Mouse (Mus musculus) cerebellum, adult 18-20 months (tissue): ENCODE measurements at regions not wholly inside any gene's neighbourhood (a gene's known extent, or its start where the extent isn't known, plus 50 kb on each side); places are given as distances from the start of the nearest gene placed in this dataset.
"Not testable (repeated sequence)": the region's sequence is repeated elsewhere in the genome, so short reads cannot be mapped to it uniquely, and the experiment has no call there.

ENCODE experiments used
- DNase-seq, 2 experiments: peaks; one replicate each; pipeline ENCODE4 v3.0.0; 2021

- no peak for DNase-seq
Observed at GRCm38 (mm10) chr16:80893761-80894160, 306.7 kb upstream of the Ncam2 start.

- no peak for DNase-seq
Observed at GRCm38 (mm10) chr16:80920711-80921279, 279.7 kb upstream of the Ncam2 start.

DNA sequence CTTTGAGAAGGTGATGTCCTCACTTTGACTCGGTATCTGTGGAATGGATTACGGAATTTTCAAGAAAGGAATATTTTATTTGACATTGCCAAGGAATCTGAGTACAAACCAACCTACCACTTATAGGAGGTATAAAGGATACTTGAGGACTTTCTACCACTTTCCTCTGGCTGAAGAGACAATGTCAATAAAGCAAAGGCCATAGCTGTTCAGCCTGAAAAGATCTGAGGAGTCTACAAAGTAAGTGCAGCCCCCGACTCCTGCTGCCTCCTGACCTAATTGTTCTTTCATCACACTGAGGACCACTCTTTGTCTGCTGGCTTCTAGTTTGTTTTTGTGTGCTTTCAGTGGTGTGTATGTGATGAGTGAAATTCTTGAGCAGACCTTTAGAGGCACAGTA is 269.5 kb upstream of the Ncam2 start:
- no peak for DNase-seq

DNA sequence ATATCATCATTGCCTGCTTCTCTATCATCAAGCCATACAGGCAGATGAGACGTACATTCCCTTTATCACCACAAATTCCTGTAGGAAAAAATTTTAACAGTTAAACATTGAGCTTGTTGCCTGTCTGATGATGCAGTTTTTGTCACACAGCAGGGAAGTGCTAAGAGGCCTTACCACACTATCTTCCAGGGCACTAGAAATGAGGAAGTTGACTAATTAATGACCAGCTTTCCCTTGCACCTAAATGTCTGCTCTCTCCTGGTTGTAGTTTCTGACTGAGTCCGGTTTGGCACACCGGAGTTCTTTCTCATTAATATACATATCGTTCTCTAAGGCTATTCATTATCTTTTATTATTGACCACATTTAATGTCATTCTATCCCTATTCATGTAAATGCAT is 269.0 kb upstream of the Ncam2 start:
- no peak for DNase-seq

DNA sequence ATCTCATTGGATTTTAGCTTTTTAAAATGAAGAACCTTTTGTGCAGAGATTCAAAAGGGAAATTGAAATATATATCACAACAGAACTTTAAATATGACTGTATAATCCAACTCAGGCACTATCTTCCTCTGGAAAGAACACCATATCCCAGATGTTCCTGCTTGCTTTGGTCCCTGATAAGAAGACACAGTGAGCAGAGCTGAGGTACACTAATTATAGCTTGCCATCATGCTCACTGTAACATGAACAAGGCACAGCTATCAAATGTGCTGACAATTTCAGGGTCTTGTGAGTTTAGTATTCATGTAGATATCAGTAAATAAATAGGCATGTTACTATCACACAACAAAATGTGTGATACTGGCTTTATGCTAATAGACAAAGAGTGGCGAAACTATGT is 264.8 kb upstream of the Ncam2 start:
- DNase-seq = no peak

GRCm38 (mm10) chr16:80962141-80962540 is 238.4 kb upstream of the Ncam2 start:
- no peak for DNase-seq

GRCm38 (mm10) chr16:80981573-80982105 is 218.9 kb upstream of the Ncam2 start:
- DNase-seq = no peak

DNA sequence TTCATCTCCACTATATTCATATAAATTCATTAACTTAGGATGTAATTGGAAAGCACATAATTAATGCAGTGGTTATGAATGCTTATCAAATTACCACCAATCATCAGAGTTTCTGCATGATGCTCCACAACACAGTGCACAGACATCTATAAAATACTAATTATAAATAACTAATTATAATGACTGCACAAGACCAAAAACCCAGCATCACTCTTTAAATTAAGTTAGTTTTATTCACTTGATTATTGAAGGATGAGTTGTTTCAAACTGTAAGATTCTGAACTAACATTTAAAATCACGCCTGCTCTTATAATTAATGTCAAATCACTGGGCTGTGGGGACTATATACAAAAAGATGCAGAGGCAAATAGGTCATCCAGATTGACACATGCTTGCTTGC is 212.7 kb upstream of the Ncam2 start:
- no peak for DNase-seq

DNA sequence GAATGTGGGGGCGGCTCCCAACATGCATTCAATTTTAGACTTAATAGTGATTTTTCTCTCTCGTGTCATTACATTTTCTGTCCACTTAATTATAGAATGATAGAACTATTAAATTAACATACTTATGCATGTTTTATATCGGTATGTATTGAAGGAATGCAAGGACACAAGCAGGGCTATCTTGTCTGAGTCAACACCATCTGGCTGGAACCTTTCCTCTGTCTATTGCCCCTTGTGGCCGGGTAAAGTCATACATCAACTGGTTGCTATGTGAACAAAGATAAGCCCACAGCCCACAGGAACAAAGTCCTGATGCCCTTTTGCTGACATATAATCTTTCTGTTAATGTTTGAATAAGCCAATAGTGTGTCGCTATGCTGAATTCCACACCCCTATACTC is 163.7 kb upstream of the Ncam2 start:
- DNase-seq = not testable (repeated sequence)

GRCm38 (mm10) chr16:81041262-81041661 is 159.2 kb upstream of the Ncam2 start:
- no peak for DNase-seq

DNA sequence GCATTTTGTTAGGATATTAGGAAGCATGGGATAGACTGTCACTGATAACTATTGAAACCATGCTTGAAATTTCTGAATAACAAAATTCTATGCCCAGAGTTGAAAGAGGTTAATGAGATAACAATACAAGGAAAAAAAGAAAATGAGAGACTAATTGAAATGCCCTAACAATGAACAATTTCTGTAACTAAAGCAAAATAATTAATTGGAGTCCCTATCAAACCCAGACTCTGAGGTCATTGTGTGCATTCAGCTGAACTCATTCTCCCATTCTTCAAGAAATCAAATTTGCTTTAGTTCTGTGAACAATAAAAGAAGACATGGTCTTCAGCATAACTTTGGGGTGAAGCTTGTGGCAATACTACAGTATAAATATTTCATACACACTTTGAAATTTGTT is 154.8 kb upstream of the Ncam2 start:
- no peak for DNase-seq

- peak in 1 of 2 experiments; percentile 5 for DNase-seq
Observed at GRCm38 (mm10) chr16:81068330-81068729, 132.2 kb upstream of the Ncam2 start.
